In the genomic region with DNA sequence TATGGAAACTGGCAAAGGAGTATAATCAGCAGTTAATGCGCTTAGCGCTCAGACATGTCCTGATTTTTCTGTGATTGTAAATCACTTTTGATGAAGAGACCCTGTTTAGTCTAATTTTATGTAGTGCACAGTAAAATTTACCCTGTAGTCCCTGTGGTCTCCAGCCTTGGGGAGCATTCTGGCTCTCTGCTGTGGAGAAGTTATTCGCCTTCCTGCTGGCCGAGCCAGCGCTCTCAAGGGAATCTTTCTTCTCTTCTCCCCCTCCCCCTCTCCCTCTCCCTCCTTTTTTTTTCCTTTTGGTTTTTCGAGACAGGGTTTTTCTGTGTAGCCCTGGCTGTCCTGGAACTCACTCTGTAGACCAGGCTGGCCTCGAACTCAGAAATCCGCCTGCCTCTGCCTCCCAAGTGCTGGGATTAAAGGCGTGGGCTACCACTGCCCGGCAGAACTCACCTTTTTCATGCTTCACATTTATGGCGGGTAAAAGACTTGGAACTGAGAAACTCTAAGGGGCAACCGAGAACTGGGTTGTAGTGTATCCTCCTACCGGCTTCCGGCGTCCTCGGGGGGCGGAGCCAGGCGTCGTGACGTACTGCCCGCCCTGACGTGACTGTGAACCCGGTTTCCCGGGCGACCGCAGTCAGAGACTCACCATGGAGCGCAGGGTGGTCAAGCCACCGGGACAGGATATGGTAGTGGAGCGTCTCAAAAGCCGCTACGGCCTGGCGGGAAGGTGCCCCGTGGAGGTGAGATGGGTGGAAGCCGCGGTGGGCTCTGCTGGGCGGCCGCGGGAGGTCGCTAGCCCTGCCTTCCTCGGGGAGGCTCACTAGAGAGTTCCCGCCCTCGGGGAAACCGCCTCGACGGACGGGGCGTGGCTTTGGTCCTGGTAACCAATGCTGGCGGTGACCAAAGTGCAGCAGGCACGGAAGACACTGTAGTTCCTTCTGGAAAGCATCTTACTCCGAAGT, we compare ENCODE assay signal across 8 mouse cellular contexts. TPM values are rescaled to one million over a fixed set of nuclear protein-coding genes. Genes with fewer than 3 reads are reported as not detected.
DNase-seq lines count a peak whose midpoint lies in the region; ATAC-seq lines count a peak whose summit lies in the region.

A gene (plus strand): TSS at position 629 of the 965 bp plus-strand sequence.

- peak; percentile 94 for DNase-seq in R1 (ENCODE audit: low read depth, low spot score)
- DNase-seq in cerebellum, postnatal 25 days, result peak; percentile 88 to 91
- peak; percentile 92 to 94 for DNase-seq in frontal cortex, postnatal 36 days (ENCODE audit: low spot score in 2 of 2)
- DNase-seq in left cerebral cortex, adult 11 months (ENCODE audit: low spot score), result peak; percentile 85
- peak; percentile 95 for DNase-seq in lung, postnatal 4 days
- DNase-seq in retina, postnatal 7 days (ENCODE audit: low read depth, low spot score), result peak; percentile 68
- peak; percentile 83 for DNase-seq in urinary bladder, adult 2 months (ENCODE audit: low spot score)

- peak within 1 kb of the TSS; percentile 65 for H3K4me2 ChIP-seq in hindbrain, embryonic 15.5 days

- H3K4me1 ChIP-seq in hindbrain, embryonic 15.5 days (replicated peaks), result peaks cover 15% of the 10 kb centered on the region

- peaks cover 19% of the 10 kb centered on the region for H3K36me3 ChIP-seq in hindbrain, embryonic 15.5 days

- peak within 1 kb of the TSS; percentile 61 for H3K4me3 ChIP-seq in hindbrain, embryonic 15.5 days

- ATAC-seq in hindbrain, embryonic 15.5 days (ENCODE audit: low FRiP score, low read depth), result peak; percentile 99

- H3K27me3 ChIP-seq in hindbrain, embryonic 15.5 days, result no peaks in the 10 kb centered on the region

- 1% methylated on average over 50 of the region's 50 CpGs for WGBS in hindbrain, embryonic 15.5 days

- peak within 1 kb of the TSS; percentile 55 for H3K9ac ChIP-seq in hindbrain, embryonic 15.5 days

- H3K27ac ChIP-seq in hindbrain, embryonic 15.5 days (replicated peaks), result peak within 1 kb of the TSS; percentile 84

- H3K9me3 ChIP-seq in hindbrain, embryonic 15.5 days, result no peaks in the 10 kb centered on the region

RNA-seq across cellular contexts. Expression of the gene that starts here (rescaled TPM):
- 8.3 and 9.1 TPM in 2 replicates for polyA plus RNA-seq in hindbrain, embryonic 15.5 days (2015; fragmentation: Nextera tagmentation; extraction: Ambion mirVana)
- polyA plus RNA-seq in urinary bladder, adult 2 months (2012; rRNA removed), result 1.8 and 2.0 TPM in 2 replicates

Comparison
In these comparisons a context has a peak if more than half of its experiments do, and no peak if none do; other contexts are left out.
1. Peak in every context shown above with its lines: DNase-seq, ATAC-seq, H3K4me3 ChIP-seq and H3K27ac ChIP-seq.